ENCODE assay signal across 8 mouse cellular contexts in genomic region chr1:132007282-132007815, GRCm38 (mm10). TPM values are rescaled to one million over a fixed set of nuclear protein-coding genes. Genes with fewer than 3 reads are reported as not detected.
DNase-seq lines count a peak whose midpoint lies in the region; ATAC-seq and TF ChIP-seq lines count a peak whose summit lies in the region.

Gene Elk4, plus strand, starts transcription at chr1:132007607.

- H3K9ac ChIP-seq in embryonic facial prominence, embryonic 15.5 days, result peak within 1 kb of the TSS; percentile 96
- peak within 1 kb of the TSS; percentile 94 for H3K9ac ChIP-seq in kidney, embryonic 15.5 days

- H3K9me3 ChIP-seq in embryonic facial prominence, embryonic 15.5 days (replicated peaks), result no peaks in the 10 kb centered on the region
- H3K9me3 ChIP-seq in kidney, embryonic 15.5 days (replicated peaks), result no peaks in the 10 kb centered on the region

- peak; percentile 88 for ATAC-seq in embryonic facial prominence, embryonic 15.5 days (ENCODE audit: insufficient number of reproducible peaks, low FRiP score, low TSS enrichment, low read depth)
- peak; percentile 91 for ATAC-seq in kidney, embryonic 15.5 days (replicated peaks; ENCODE audit: low FRiP score)
- ATAC-seq in monocyte, adult 5-6 weeks (replicated peaks; ENCODE audit: insufficient number of reproducible peaks, low FRiP score, low TSS enrichment, poor library complexity, severe bottlenecking), result peak; percentile 47

- H3K27me3 ChIP-seq in embryonic facial prominence, embryonic 15.5 days, result no peaks in the 10 kb centered on the region
- no peaks in the 10 kb centered on the region for H3K27me3 ChIP-seq in kidney, embryonic 15.5 days

- peak within 1 kb of the TSS; percentile 62 for H3K4me2 ChIP-seq in embryonic facial prominence, embryonic 15.5 days (replicated peaks)
- H3K4me2 ChIP-seq in kidney, embryonic 15.5 days, result peak within 1 kb of the TSS; percentile 69

- under 1% methylated on average over 61 of the region's 61 CpGs for WGBS in bone marrow, adult 2 months
- under 1% methylated on average over 61 of the region's 61 CpGs for WGBS in embryonic facial prominence, embryonic 15.5 days
- under 1% methylated on average over 61 of the region's 61 CpGs for WGBS in kidney, embryonic 15.5 days

- H3K4me3 ChIP-seq in bone marrow, adult 2 months (replicated peaks; ENCODE audit: control insufficient read depth, low read depth, low read length), result peak within 1 kb of the TSS; percentile 100
- peak within 1 kb of the TSS; percentile 84 for H3K4me3 ChIP-seq in embryonic facial prominence, embryonic 15.5 days (replicated peaks)
- H3K4me3 ChIP-seq in kidney, embryonic 15.5 days (replicated peaks), result peak within 1 kb of the TSS; percentile 86

- TF ChIP-seq POLR2A in bone marrow, adult 2 months (IDR thresholded peaks at IDR 0.05; ENCODE audit: borderline replicate concordance, control insufficient read depth, low read depth, low read length), result peak; percentile 68; the same call in 1 of the 2 replicates

- peaks cover 7% of the 10 kb centered on the region for H3K4me1 ChIP-seq in bone marrow, adult 2 months (ENCODE audit: control insufficient read depth, insufficient read depth, low read length)
- peaks cover 40% of the 10 kb centered on the region for H3K4me1 ChIP-seq in embryonic facial prominence, embryonic 15.5 days
- H3K4me1 ChIP-seq in kidney, embryonic 15.5 days, result peaks cover 39% of the 10 kb centered on the region

- DNase-seq in 416B (ENCODE audit: low read depth) (peak; percentile 94), liver (peak; percentile 90)
- peak; percentile 93 to 94 for DNase-seq in heart, adult 9 months (ENCODE audit: low spot score in 2 of 2)
- DNase-seq in spleen, postnatal 4 days (ENCODE audit: low spot score in 2 of 2), result peak; percentile 87 to 94

- H3K36me3 ChIP-seq in embryonic facial prominence, embryonic 15.5 days, result no peaks in the 10 kb centered on the region
- H3K36me3 ChIP-seq in kidney, embryonic 15.5 days, result no peaks in the 10 kb centered on the region

- peak within 1 kb of the TSS; percentile 100 for H3K27ac ChIP-seq in bone marrow, adult 2 months (ENCODE audit: control insufficient read depth, insufficient read depth, low read depth, low read length, poor library complexity)
- H3K27ac ChIP-seq in embryonic facial prominence, embryonic 15.5 days (replicated peaks), result peak within 1 kb of the TSS; percentile 100
- peak within 1 kb of the TSS; percentile 100 for H3K27ac ChIP-seq in kidney, embryonic 15.5 days

- no peak for TF ChIP-seq CTCF in bone marrow, adult 2 months (IDR thresholded peaks at IDR 0.05; ENCODE audit: control insufficient read depth, insufficient read depth, low read length)

RNA-seq across cellular contexts. Expression of gene Elk4, which starts in this region (rescaled TPM):
- 73.2 and 91.1 TPM in 2 replicates for polyA plus RNA-seq in bone marrow, adult 2 months (2011; ENCODE audit: insufficient read depth, insufficient read length, low replicate concordance, missing spikeins)
- polyA plus RNA-seq in embryonic facial prominence, embryonic 15.5 days (2015; fragmentation: Nextera tagmentation; extraction: Ambion mirVana), result 23.0 and 29.2 TPM in 2 replicates
- 24.1 and 25.8 TPM in 2 replicates for polyA plus RNA-seq in kidney, embryonic 15.5 days (2015; fragmentation: Nextera tagmentation; extraction: Ambion mirVana)
- total RNA-seq in monocyte, adult 5-6 weeks (2017), result 94.2 to 198 TPM (median 109 TPM) in 3 replicates

Comparison
In these comparisons a context has a peak if more than half of its experiments do, and no peak if none do; other contexts are left out.
1. Peak in every context shown above with its lines: DNase-seq, ATAC-seq, H3K4me3 ChIP-seq and H3K27ac ChIP-seq.